Mouse (Mus musculus) 3134 (cell line): ENCODE results near the gene Tiprl.

ENCODE experiments used
- DNase-seq: peaks from one replicate; pipeline ENCODE4 v3.0.0-alpha.2; 2011; ENCODE audit warnings: low spot score; ENCODE audit not compliant: insufficient read length; ENCODE audit errors: extremely low read depth

Gene Tiprl

GRCm38 (mm10) chr1:165203488-165204035 lies 33.2 kb downstream of the Tiprl start:
- peak; percentile 39 for DNase-seq

- DNase-seq = no peak
Measured at GRCm38 (mm10) chr1:165201445-165202012, 35.3 kb downstream of the Tiprl start.

- no peak for DNase-seq
Measured at GRCm38 (mm10) chr1:165200748-165201147, 36.0 kb downstream of the Tiprl start.

- no peak for DNase-seq
Measured at GRCm38 (mm10) chr1:165199639-165200038, 37.2 kb downstream of the Tiprl start.

- DNase-seq = no peak
Measured at GRCm38 (mm10) chr1:165198951-165199350, 37.8 kb downstream of the Tiprl start.

GRCm38 (mm10) chr1:165197875-165198274 lies 38.9 kb downstream of the Tiprl start:
- no peak for DNase-seq

GRCm38 (mm10) chr1:165195396-165195960 lies 41.3 kb downstream of the Tiprl start:
- no peak for DNase-seq

GRCm38 (mm10) chr1:165194662-165195013 lies 42.2 kb downstream of the Tiprl start:
- DNase-seq = no peak

- DNase-seq = peak; percentile 93
Measured at GRCm38 (mm10) chr1:165193880-165194661, 42.7 kb downstream of the Tiprl start, which contains the start of gene Sft2d2. Sft2d2 (minus strand) TSS chr1:165194438.

- DNase-seq = no peak
Measured at GRCm38 (mm10) chr1:165193426-165193825, 43.4 kb downstream of the Tiprl start.

- DNase-seq = no peak
Measured at GRCm38 (mm10) chr1:165192714-165193264, 44.0 kb downstream of the Tiprl start.

- no peak for DNase-seq
Measured at GRCm38 (mm10) chr1:165192102-165192501, 44.7 kb downstream of the Tiprl start.

GRCm38 (mm10) chr1:165191611-165192010 lies 45.2 kb downstream of the Tiprl start:
- no peak for DNase-seq

- no peak for DNase-seq
Measured at GRCm38 (mm10) chr1:165190571-165191273, 46.1 kb downstream of the Tiprl start.

GRCm38 (mm10) chr1:165190068-165190467 lies 46.7 kb downstream of the Tiprl start:
- no peak for DNase-seq

GRCm38 (mm10) chr1:165188806-165189580 lies 47.8 kb downstream of the Tiprl start:
- no peak for DNase-seq

GRCm38 (mm10) chr1:165187357-165187756 lies 49.4 kb downstream of the Tiprl start:
- no peak for DNase-seq

- no peak for DNase-seq
Measured at GRCm38 (mm10) chr1:165186491-165186890, 50.3 kb downstream of the Tiprl start.

GRCm38 (mm10) chr1:165185116-165185515 lies 51.7 kb downstream of the Tiprl start:
- no peak for DNase-seq

GRCm38 (mm10) chr1:165184178-165184577 lies 52.6 kb downstream of the Tiprl start:
- no peak for DNase-seq
